In the genomic region with DNA sequence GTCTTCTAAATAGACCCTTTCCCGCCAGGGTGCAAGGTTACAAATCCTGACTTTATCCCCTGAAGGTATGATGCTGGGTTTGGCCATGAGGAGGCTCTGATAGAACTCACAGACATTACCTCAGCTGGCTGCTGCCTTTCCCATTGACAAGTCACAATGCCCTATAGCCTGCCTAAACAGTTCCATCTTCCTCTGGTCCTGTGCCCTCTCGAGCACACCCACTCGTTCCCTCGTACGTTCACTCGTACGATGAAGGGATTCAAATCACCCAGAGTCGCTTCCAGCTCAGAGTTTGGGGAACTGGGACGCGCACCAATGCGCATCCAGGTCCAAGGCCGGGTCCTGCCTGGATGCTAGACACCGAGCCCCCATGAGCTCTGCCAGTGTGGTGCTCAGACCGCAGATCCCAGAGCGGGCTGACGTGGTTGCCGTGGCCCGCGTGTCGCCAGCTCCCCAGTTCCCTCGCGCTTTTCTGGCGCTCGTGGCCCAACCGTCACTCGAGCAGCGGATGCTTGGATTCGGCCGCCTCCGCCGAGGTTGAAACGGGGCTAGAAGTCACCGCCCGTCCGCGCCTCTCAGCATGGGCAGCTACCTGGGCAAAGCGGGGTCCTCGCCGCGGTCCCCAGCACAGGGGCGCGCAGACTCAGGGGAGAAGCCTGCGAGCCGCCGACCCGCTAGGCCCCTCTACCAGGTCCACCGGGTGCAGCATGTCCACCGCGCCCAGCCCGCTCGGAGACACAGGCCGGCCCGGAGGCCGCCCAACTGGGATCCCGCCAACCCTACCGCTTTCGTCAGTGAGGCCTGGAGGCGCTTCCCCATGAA, we compare ENCODE assay signal across 7 mouse cellular contexts. TPM values are rescaled to one million over a fixed set of nuclear protein-coding genes. Genes with fewer than 3 reads are reported as not detected.
DNase-seq lines count a peak whose midpoint lies in the region; ATAC-seq and TF ChIP-seq lines count a peak whose summit lies in the region.

TSS of gene Pom121l2 (plus strand) at position 214 of the 822 bp plus-strand sequence.

- 1% methylated on average over 58 of the region's 58 CpGs for WGBS in intestine, postnatal 0 days
- WGBS in small intestine, adult 2 months, result 3% methylated on average over 58 of the region's 58 CpGs

- no peaks in the 10 kb centered on the region for H3K36me3 ChIP-seq in ES-E14 (ENCODE audit: control insufficient read depth, insufficient read depth, low read length, poor library complexity, severe bottlenecking)
- H3K36me3 ChIP-seq in intestine, postnatal 0 days (ENCODE audit: control insufficient read depth, insufficient read depth), result no peaks in the 10 kb centered on the region
- H3K36me3 ChIP-seq in small intestine, adult 2 months (ENCODE audit: control insufficient read depth, insufficient read depth, low read length), result no peaks in the 10 kb centered on the region

- DNase-seq in ES-E14 (ENCODE audit: low read depth, low spot score), result no peak
- peak; percentile 63 for DNase-seq in embryo, embryonic 10.5 days (ENCODE audit: low spot score)
- peak; percentile 63 to 71 for DNase-seq in heart, adult 18-20 months
- peak; percentile 57 for DNase-seq in lung, postnatal 14 days

- no peak for TF ChIP-seq CTCF in intestine, postnatal 0 days (IDR thresholded peaks at IDR 0.05; ENCODE audit: low read depth)
- no peak for TF ChIP-seq CTCF in small intestine, adult 2 months (IDR thresholded peaks at IDR 0.05; ENCODE audit: extremely low read depth, insufficient read length, insufficient replicate concordance, low read depth, low read length)

- peak within 1 kb of the TSS; percentile 79 for H3K4me2 ChIP-seq in intestine, postnatal 0 days (replicated peaks; ENCODE audit: low read depth)

- H3K4me1 ChIP-seq in ES-E14 (ENCODE audit: control insufficient read depth in 2 of 2, insufficient read depth in 2 of 2, low read length in 2 of 2, poor library complexity in 1 of 2), result peaks cover 0 to 2% of the 10 kb centered on the region in 2 experiments; a peak in 1 of 4 replicates
- no peaks in the 10 kb centered on the region for H3K4me1 ChIP-seq in intestine, postnatal 0 days (replicated peaks; ENCODE audit: control insufficient read depth, insufficient read depth, low read length)
- H3K4me1 ChIP-seq in small intestine, adult 2 months (ENCODE audit: control insufficient read depth, insufficient read depth, insufficient read length, low read length), result peaks cover 10% of the 10 kb centered on the region

- H3K9ac ChIP-seq in ES-E14 (ENCODE audit: insufficient read depth, low read depth, low read length, poor library complexity, severe bottlenecking), result peak within 1 kb of the TSS; percentile 44
- H3K9ac ChIP-seq in intestine, postnatal 0 days (ENCODE audit: low read depth, low read length), result peak within 1 kb of the TSS; percentile 40

- no peaks in the 10 kb centered on the region for H3K9me3 ChIP-seq in ES-E14 (ENCODE audit: control insufficient read depth, insufficient read depth, low read depth, low read length)
- no peaks in the 10 kb centered on the region for H3K9me3 ChIP-seq in intestine, postnatal 0 days (ENCODE audit: control insufficient read depth)

- in situ Hi-C loops in ES-E14 (cut with MboI; ENCODE audit: low sequenced_read_pairs in 2 of 2, unreplicated experiment in 2 of 2), result no loop called here

- peak; percentile 45 for ATAC-seq in CD4-positive, CD25-positive, alpha-beta regulatory T cell, adult 4 months
- ATAC-seq in intestine, postnatal 0 days, result 0 out of 2 replicates have a peak, but pooled peaks have one; percentile 10

- H3K27ac ChIP-seq in ES-E14 (ENCODE audit: insufficient read depth, low read depth, low read length, poor library complexity, severe bottlenecking), result no peak within 1 kb of the TSS
- no peak within 1 kb of the TSS for H3K27ac ChIP-seq in intestine, postnatal 0 days (ENCODE audit: low read depth, low read length)
- H3K27ac ChIP-seq in small intestine, adult 2 months (ENCODE audit: insufficient read depth, low read depth, low read length), result no peak within 1 kb of the TSS

- H3K4me3 ChIP-seq in ES-E14 (ENCODE audit: insufficient read depth in 1 of 2, low read depth in 1 of 2, low read length in 2 of 2, poor library complexity in 1 of 2, severe bottlenecking in 1 of 2), result peak within 1 kb of the TSS; percentile 53 to 61
- H3K4me3 ChIP-seq in intestine, postnatal 0 days (ENCODE audit: low read depth, low read length), result peak within 1 kb of the TSS; percentile 43
- H3K4me3 ChIP-seq in small intestine, adult 2 months (ENCODE audit: low read depth, low read length), result peak within 1 kb of the TSS; percentile 57

- TF ChIP-seq POLR2A in small intestine, adult 2 months (IDR thresholded peaks at IDR 0.05; ENCODE audit: low read depth, low read length), result no peak

- H3K27me3 ChIP-seq in intestine, postnatal 0 days (replicated peaks; ENCODE audit: control insufficient read depth, insufficient read depth, low read length), result peaks cover 37% of the 10 kb centered on the region
- peaks cover 28% of the 10 kb centered on the region for H3K27me3 ChIP-seq in small intestine, adult 2 months (ENCODE audit: control insufficient read depth, insufficient read depth, low read length)

TF ChIP-seq in ES-E14, 5 proteins besides CTCF, POLR2A, EP300 and RAD21:
- no peak for TF ChIP-seq CHD2 (IDR thresholded peaks at IDR 0.05; ENCODE audit: low read depth, low read length)

RNA-seq across cellular contexts. Expression of gene Pom121l2, which starts in this region (rescaled TPM):
- polyA plus RNA-seq in CD4-positive, CD25-positive, alpha-beta regulatory T cell, adult 4 months (2017; shearing (Covaris generic)), result not detected
- total RNA-seq in ES-E14 (2012; rRNA removed), result 0.26 and 0.31 TPM in 2 replicates
- total RNA-seq in heart, adult 18-20 months (2021), result not detected
- polyA plus RNA-seq in intestine, postnatal 0 days (2015; fragmentation: Nextera tagmentation; extraction: Ambion mirVana), result not detected in 2 replicates
- not detected in 2 replicates for polyA plus RNA-seq in small intestine, adult 2 months (2012; rRNA removed)

Comparison
In these comparisons a context has a peak if more than half of its experiments do, and no peak if none do; other contexts are left out.
1. Peak in ATAC-seq in CD4-positive, CD25-positive, alpha-beta regulatory T cell, adult 4 months; RNA of the gene not detected or under 1 TPM.
2. Peak in DNase-seq in heart, adult 18-20 months; RNA of the gene not detected or under 1 TPM.
3. Peak in ATAC-seq, H3K4me3 ChIP-seq, H3K9ac ChIP-seq and H3K4me2 ChIP-seq in intestine, postnatal 0 days; RNA of the gene not detected or under 1 TPM.